Mouse (Mus musculus): ENCODE measurements around the gene Lrmp. TPM values are rescaled to one million over a fixed set of nuclear protein-coding genes. Genes with fewer than 3 reads are reported as not detected.

Gene Lrmp
- total RNA-seq, 4 experiments from 2014 or later, result 0.25 to 1.1 (median 0.34) TPM; not detected in 1

DNA sequence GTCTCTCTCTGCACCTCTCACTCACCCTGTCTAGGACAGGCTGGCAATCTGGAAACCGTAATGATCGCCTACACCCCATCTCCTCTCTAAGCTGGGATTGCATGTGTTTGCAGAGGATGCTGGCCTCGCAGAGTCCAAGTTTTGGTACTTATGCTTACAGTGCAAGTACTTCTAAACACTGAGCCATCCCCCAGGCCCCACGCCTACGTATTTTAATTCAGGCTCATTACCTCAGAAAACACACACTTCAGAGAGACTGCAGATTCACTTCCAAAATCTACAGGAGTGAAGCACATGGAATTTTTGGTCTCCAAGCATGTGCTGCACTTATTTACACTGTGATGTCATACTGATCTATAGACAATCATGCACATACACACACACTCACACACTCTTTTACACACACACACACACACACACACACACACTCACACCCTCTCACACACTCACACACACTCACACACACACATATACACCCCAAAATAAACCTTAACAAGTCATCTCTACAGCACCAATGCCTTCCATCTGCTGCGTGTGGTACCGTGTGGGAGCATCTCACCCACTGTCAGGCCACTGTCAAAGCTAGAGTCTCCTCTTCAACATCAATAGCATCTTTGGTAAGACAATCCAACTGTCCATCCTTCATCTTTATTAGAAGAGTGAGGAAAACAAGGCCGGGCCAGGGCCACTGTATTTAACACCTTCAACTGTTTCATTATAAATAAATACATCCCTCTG is 82.7 kb downstream of the Lrmp start:
- DNase-seq (ENCODE audit: low spot score in 2 of 2), result no peak

DNA sequence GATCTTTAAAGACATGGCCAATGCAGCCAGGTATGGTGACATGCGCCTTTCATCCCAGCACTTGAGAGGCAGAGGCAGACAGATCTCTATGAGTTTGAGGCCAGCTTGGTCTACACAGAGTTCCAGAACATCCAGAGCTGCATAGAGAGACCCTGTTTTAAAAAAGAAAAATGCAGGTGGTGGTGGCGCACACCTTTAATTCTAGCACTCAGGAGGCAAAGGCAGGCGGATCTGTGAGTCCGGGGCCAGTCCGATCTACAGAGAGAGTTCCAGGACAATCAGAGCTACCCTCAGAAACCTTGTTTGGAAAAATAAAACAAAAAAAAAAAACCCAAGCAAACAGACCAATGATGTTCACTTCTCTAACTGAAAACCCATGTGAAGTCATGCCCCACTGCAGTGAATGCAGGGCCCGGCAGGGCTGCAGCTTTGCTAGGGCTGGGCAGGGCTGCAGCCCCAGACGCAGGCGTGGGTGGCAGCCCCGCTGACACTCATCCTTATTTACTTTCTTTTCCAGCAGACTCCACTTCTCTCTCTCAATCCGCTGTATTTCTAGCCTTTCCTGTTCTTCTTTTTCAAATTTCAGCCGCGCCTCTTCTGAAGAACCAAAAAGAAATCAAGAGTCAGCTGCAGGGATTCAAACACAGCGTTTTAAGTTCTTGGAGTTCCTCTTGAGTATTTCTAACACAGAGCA is 87.1 kb downstream of the Lrmp start:
- DNase-seq (ENCODE audit: low spot score in 2 of 2), result no peak

DNA sequence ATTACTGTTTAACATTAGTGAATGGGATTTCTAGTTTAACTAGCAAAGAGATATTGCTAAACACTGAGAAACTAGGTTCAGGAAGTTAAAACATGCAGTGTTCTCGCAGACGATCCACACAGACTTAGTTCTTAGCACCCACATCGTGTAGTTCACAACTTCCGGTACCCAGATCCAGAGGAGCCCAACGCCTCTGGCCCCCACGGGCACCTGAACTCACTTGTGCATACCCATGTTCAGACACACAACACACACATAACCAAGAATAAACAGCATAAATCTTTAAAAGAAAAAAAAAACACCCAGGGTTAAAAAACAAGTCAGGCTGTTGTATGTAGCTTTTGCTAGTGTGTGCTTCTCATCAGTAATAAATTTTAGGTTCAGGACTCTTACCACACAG is 89.0 kb downstream of the Lrmp start:
- no peak for DNase-seq (ENCODE audit: low spot score in 2 of 2)

DNA sequence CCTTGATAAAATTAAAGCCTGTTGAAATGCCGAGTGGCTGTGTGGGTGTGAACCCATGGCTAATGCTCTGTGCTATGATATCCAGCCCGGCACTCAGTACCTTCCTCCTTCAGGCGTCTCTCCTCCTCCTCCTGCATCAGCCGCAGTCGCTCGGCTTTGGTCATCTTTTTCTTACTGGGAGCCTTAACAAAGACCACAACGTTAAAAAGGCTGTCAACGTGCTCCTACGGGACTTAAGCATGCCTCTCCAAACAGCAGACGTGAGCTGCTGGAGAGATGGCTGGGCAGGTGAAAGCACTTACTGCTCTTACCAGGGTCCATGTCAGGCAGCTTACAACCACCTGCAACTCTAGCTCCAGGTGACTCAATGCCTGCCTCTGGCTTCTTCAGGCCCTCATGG is 89.7 kb downstream of the Lrmp start:
- DNase-seq (ENCODE audit: low spot score in 2 of 2), result no peak

DNA sequence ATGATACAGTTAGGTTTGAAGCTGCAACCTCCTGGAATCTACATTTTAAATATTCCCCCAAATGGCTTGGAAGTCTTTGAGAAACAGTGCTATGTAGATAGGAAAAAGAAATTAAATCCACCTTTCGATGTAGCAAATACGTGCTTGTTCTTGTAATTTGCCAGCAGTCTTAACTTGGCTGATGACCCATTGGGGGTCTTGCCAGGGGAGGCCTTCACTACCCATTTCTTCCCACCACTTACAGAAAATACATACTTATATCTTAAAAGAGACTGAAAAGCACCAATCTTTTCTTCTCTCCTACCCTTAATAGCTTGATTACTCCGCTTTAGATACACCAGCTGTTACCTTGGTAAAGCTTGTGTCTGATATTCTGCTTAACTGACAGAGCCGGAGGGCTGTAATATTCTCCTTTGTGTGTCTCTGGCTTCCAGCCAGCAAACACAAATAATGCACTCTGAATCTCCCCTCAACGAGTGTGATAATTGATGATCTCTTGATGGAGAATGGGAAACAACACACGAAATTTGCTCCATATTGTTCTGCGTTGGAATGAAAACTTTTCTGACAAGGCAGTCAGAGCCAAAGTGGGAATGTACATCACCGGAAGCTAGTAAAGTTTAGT is 94.7 kb downstream of the Lrmp start:
- DNase-seq (ENCODE audit: low spot score in 2 of 2), result no peak

DNA sequence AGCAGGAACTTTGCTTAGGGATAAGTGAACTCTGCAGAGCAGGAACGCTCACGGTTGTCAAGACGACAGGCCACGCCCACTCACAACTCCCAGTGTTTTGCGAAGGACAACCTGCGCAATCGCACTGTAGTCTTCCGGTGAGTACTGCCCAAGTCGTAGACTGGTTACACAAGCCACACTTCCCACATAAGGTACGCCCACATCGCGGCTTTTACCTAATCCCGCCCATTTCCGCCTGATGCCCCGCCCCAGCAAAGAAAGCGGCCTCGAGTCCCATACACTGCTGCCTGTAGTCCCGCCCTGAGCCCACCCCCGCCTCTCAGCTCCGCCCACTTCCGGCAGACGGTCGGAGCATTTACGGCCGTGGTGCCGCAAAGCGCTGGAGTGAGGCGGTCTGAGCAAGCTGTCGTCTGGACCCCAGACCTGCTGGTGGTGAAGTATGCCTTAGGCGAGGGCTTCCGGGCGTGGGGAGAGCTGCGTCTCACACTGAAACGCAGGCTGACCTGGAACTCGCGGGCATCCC is 95.4 kb downstream of the Lrmp start, which contains the start of the genes Casc1 and Etfrf1:
TSS of gene Casc1 (minus strand) at position 190 of the 523 bp plus-strand sequence.
TSS of gene Etfrf1 (plus strand) at position 319 of the 523 bp plus-strand sequence.
- peak; percentile 98 to 99 for DNase-seq (ENCODE audit: low spot score in 2 of 2)

DNA sequence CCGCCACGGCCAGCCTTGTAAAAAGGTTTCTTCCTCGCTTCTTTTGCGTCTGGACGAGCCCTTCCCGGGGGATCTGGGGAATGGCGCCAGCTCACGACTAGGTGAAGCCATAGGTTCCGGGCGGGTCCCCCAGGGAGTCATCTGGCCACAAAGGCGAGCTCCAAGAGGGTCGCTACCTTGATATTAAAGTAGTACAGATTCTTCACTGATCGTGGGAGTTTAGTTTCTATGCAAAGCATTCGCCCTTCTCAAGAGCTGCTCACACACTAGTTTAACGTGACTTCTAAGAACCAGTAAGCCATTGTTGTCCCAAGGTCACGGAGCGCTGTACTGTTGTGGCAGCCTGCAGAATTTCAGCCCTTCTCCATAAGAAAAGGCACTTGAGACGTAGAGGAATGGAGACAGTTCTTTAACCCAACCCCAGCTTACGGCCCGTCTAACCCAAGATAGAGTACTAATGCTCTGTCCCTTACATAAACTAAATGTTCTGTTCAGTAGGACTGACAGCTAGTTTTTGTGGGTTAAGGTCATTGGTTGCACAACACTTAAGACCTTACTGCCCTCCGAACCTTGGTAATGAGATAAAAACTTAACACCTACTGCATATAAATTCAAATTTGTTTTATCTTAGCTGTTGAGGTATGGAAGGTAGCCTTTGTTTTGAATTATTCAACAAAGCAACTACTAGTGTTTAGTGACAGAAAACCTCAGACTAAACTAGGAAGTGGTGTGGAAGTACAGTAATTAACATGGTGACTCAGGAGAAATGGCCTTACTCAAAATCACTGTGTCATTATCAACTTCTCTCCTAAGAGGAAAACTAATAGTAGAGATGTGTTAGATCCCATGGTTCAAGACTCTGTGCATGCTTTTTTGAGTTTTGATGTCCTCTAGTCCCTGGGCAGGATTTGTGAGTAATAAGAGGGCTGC is 96.2 kb downstream of the Lrmp start:
- DNase-seq (ENCODE audit: low spot score in 2 of 2), result no peak

DNA sequence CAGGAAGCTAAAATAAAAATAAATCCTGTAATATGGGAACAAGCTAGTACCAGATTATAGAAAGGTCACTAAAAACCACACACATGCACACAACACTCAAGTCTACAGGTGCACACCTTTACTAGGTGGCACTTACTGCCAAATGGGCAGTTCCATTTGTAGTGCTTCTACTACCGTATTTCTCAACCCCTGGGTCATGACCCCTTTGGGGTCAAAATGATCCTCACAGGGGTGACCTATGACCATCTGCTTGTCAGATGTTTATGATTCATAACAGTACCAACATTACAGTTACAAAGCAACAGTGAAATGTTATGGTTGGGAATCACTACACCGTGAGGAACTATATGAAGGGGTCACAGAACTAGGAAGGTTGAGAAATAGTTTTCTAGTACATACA is 98.5 kb downstream of the Lrmp start:
- DNase-seq (ENCODE audit: low spot score in 2 of 2), result no peak

DNA sequence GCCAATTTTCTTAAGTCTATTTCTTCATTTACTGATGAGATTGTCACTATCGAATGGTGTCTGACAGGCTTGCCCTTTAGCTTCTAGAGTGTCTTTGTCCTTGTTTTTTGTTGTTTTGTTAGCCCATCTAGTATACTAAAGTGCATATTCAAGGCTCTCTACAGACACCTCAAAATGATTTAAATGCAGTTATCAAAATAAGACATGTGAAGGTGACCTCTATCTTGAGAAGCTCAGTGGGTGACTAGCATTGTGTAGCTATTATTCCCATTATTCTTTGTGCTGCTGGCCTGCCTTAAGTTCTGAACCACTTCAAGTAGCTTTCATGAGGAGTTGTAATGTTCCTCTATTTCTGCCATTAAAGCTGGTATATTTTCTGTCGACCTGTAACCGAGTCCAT is 100.4 kb downstream of the Lrmp start:
- DNase-seq (ENCODE audit: low spot score in 2 of 2), result no peak

DNA sequence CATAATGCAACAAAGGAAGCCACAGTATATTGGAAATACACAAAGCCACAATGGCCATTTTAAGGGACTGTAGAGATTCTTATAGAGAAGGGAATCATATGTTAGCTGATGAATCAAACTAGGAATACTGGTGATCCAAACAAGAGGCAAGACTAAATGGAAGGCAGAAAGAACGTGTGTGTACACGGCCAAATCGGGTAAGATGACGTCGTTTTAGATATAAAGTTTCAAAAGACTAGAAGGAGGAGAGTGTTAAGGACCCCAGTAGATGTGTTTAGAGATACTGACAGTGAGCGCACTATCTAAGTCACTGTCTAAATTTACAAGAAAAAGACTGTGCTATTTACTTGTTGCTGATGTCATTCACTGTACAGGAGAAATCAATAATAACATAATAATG is 108.8 kb downstream of the Lrmp start:
- DNase-seq (ENCODE audit: low spot score in 2 of 2), result no peak

Other genes with a start within 250 kb of the Lrmp start
- gene Bcat1, start 39.5 kb upstream of the Lrmp start, total RNA-seq (2022), result 1 to 10 TPM in 2 of 4 experiments, under 1 TPM in 2; 0.02 to 1.2 (median 0.80) TPM
- gene Casc1, start 95.4 kb downstream of the Lrmp start, total RNA-seq (2022), result under 1 TPM in 2 of 4 experiments, not detected in 2; 0.15 to 0.17 TPM
- gene Etfrf1, start 95.5 kb downstream of the Lrmp start, total RNA-seq (2022), result 10 to 100 TPM; 50.3 to 54.7 (median 52.4) TPM
- 10 to 100 TPM; 11.7 to 23.7 (median 13.9) TPM for gene Kras, start 134.6 kb downstream of the Lrmp start, total RNA-seq (2022)